Mouse (Mus musculus) right cerebral cortex, postnatal 25 days (tissue): ENCODE data around the gene Gm13285.
A peak's percentile ranks its signal among the peaks of the same experiment; 100 is the strongest.
"Not testable (repeated sequence)": the region's sequence is repeated elsewhere in the genome, so short reads cannot be mapped to it uniquely, and the experiment has no call there.

ENCODE experiments used
- DNase-seq: peaks from one replicate; pipeline ENCODE4 v3.0.0; 2022

Gm13285 gene

DNA sequence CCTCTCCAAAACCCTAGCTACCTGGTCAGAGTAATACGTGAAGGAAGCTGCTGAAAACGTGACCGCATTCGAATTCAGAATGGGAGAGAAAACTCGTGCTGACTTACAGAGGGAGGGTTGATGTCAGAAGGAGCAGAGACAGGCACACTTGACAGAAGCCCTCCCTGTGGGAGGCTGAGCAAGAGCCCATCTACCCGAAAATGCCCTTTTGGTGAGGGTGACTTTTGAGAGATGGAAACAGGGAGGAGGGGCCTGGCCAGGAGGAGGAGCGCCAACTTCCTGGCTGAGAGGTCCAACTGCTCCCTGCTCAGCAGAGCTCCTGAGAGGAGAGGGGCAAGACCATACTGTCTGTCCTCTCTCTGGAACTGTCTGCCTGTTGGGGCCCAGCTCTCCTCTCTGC lies at the start of gene Gm13285:
TSS of gene Gm13285 (plus strand) at position 301 of the 400 bp plus-strand sequence.
- not testable (repeated sequence) for DNase-seq

DNA sequence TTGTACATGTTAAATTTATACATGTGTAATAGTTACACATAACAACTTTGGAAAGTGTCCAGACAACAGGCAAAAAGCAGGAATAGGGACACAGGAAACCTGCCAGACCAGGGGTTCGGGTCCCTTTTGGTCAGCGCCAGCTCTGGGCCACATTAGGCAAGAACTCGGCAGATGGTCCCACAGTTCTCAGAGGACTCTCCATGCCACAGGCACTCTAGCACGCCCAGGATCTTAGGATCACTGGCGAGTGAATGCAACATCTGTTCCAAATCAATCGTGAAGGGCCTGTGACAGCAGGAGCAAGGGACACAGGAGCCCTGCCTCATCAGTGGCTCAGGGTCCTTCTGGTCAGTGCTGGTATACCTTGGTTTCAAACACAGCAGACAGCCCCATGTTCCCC lies 49.5 kb upstream of the Gm13285 start:
- DNase-seq: no peak

DNA sequence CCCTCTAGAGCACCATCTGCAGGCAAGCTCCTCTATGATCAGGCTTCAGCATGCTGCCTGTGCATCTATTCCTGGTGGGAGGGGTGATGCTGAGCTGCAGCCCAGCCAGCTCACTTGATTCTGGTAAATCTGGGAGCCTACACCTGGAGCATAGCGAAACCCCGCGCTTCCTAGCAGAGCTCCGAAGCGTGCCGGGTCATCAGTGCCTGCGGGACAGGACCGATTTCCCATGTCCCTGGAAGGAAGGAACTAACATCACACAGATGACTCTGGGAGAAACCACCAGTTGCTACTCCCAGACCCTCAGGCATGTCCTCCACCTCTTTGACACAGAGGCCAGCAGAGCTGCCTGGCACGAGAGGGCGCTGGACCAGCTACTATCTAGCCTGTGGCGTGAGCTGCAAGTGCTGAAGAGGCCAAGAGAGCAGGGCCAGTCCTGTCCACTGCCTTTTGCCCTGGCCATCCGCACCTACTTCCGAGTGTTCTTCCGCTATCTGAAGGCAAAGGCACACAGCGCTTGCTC lies 44.6 kb upstream of the Gm13285 start, which contains the start of gene Gm13271:
TSS of gene Gm13271 (plus strand) at position 51 of the 523 bp plus-strand sequence.
- DNase-seq: peak; percentile 62

DNA sequence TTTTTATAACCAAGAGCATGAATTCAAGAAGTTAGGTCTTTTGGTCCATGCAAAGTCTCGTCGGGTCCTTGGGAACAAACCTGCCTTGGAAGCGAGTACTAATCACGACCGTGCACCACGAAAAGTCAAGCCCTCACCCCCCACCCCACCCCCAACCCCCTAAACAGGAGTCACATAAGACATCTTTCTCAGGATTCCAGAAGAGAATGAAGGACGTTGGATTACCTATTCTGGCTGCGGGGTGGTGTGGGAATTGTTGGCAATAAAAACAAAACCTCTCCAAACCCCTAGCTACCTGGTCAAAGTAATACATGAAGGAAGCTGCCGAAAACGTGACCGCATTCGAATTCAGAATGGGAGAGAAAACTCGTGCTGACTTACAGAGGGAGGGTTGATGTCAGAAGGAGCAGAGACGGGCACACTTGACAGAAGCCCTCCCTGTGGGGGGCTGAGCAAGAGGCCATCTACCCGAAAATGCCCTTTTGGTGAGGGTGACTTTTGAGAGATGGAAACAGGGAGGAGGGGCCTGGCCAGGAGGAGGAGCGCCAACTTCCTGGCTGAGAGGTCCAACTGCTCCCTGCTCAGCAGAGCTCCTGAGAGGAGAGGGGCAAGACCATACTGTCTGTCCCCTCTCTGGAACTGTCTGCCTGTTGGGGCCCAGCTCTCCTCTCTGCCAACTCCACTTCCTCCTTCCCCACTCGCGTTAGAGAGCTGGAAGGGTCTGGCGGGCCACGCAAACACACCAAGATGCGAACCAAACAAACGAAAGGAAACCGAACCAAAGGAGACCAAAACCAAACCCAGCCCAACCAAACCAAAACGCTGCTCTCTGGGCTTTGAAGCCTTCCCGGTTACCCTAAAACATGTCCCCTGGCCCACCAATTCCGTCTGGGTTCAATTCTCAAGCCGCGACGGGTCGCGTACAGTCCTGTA lies 42.6 kb upstream of the Gm13285 start:
- DNase-seq: not testable (repeated sequence)

DNA sequence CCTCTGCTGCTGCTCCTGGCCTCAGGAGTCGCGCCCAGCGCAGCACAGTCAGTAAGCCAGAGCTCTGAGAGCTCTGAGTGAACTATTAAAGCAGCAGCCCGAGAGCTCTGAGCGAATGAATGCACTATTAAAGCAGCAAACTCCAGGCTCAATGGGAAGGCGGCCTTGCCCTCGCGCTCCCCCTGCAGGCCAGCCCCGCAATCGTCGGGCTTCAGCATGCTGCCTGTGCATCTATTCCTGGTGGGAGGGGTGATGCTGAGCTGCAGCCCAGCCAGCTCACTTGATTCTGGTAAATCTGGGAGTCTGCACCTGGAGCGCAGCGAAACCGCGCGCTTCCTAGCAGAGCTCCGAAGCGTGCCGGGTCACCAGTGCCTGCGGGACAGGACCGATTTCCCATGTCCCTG lies 41.8 kb upstream of the Gm13285 start:
- peak; percentile 90 for DNase-seq

DNA sequence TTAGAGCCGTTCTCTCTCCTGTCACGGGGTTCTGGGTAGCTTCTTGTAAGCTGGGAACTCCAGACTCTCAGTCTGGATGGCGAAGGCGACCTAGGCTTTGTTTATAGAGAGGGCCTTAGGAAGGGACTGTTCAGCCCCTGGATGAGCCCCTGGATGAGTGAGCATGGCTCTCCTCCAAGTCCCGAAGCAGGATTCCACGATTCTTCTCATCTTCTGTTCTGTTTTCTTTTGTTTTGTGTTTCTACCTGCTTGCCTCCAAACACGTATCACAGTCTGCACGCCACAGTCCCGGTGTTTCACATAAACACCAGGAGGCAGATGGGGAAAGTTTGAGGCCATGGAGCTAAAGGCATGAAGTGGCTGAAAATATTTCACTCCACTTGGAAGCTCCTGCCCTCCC lies 40.7 kb upstream of the Gm13285 start:
- DNase-seq: not testable (repeated sequence)

DNA sequence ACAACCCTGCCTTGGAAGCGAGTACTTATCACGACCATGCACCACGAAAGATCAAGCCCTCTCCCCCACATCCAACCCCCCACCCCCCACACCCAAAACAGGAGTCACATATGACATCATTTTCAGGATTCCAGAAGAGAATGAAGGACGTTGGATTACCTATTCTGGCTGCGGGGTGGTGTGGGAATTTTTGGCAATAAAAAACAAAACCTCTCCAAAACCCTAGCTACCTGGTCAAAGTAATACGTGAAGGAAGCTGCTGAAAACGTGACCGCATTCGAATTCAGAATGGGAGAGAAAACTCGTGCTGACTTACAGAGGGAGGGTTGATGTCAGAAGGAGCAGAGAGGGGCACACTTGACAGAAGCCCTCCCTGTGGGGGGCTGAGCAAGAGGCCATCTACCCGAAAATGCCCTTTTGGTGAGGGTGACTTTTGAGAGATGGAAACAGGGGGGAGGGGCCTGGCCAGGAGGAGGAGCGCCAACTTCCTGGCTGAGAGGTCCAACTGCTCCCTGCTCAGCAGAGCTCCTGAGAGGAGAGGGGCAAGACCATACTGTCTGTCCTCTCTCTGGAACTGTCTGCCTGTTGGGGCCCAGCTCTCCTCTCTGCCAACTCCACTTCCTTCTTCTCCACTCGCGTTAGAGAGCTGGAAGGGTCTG lies 39.7 kb upstream of the Gm13285 start, which contains the start of gene Gm13283:
TSS of gene Gm13283 (plus strand) at position 510 of the 659 bp plus-strand sequence.
- not testable (repeated sequence) for DNase-seq

DNA sequence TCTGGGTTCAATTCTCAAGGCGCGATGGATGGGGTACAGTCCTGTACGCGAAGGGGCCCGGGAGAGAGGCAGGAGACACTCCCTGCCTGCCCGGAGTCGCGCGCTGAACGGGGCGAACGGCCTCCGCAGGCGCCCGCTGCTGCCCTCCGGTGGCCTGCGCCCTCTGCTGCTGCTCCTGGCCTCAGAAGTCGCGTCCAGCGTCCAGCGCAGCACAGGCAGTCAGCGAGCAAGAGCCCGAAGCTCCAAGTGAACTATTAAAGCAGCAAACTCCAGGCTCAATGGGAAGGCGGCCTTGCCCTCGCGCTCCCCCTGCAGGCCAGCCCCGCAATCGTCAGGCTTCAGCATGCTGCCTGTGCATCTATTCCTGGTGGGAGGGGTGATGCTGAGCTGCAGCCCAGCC lies 39.0 kb upstream of the Gm13285 start:
- peak; percentile 37 for DNase-seq

DNA sequence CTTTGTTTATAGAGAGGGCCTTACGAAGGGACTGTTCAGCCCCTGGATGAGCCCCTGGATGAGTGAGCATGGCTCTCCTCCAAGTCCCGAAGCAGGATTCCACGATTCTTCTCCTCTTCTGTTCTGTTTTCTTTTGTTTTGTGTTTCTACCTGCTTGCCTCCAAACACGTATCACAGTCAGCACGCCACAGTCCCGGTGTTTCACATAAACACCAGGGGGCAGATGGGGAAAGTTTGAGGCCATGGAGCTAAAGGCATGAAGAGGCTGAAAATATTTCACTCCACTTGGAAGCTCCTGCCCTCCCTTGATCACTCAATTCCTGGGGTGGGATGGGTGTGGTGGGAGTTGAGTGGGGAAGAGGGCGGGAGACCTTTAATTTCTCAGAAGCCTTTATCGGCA lies 37.7 kb upstream of the Gm13285 start:
- peak; percentile 63 for DNase-seq

DNA sequence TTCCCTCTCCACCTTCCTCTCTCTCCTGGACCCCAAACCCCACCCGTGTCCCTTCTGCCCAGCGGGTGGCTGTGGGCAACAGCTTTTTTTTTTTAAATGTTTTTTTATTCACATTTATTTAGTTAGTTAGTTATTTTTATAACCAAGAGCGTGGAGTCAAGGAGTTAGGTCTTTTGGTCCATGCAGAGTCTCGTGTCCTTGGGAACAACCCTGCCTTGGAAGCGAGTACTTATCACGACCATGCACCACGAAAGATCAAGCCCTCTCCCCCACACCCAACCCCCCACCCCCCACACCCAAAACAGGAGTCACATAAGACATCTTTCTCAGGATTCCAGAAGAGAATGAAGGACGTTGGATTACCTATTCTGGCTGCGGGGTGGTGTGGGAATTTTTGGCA lies 37.1 kb upstream of the Gm13285 start:
- DNase-seq: not testable (repeated sequence)

DNA sequence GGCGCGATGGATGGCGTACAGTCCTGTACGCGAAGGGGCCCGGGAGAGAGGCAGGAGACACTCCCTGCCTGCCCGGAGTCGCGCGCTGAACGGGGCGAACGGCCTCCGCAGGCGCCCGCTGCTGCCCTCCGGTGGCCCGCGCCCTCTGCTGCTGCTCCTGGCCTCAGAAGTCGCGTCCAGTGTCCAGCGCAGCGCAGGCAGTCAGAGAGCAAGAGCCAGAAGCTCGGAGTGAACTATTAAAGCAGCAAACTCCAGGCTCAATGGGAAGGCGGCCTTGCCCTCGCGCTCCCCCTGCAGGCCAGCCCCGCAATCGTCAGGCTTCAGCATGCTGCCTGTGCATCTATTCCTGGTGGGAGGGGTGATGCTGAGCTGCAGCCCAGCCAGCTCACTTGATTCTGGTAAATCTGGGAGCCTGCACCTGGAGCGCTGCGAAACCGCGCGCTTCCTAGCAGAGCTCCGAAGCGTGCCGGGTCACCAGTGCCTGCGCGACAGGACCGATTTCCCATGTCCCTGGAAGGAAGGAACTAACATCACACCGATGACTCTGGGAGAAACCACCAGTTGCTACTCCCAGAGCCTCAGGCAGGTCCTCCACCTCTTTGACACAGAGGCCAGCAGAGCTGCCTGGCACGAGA lies 36.0 kb upstream of the Gm13285 start:
- not testable (repeated sequence) for DNase-seq

DNA sequence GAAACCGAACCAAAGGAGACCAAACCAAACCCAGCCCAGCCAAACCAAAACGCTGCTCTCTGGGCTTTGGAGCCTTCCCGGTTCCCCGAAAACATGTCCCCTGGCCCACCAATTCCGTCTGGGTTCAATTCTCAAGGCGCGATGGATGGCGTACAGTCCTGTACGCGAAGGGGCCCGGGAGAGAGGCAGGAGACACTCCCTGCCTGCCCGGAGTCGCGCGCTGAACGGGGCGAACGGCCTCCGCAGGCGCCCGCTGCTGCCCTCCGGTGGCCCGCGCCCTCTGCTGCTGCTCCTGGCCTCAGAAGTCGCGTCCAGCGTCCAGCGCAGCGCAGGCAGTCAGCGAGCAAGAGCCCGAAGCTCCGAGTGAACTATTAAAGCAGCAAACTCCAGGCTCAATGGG lies 25.9 kb upstream of the Gm13285 start, which contains the start of gene Gm13290:
TSS of gene Gm13290 (plus strand) at position 301 of the 400 bp plus-strand sequence.
- DNase-seq: not testable (repeated sequence)

DNA sequence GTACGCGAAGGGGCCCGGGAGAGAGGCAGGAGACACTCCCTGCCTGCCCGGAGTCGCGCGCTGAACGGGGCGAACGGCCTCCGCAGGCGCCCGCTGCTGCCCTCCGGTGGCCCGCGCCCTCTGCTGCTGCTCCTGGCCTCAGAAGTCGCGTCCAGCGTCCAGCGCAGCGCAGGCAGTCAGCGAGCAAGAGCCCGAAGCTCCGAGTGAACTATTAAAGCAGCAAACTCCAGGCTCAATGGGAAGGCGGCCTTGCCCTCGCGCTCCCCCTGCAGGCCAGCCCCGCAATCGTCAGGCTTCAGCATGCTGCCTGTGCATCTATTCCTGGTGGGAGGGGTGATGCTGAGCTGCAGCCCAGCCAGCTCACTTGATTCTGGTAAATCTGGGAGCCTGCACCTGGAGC lies 22.8 kb upstream of the Gm13285 start, which contains the start of gene Gm13289:
TSS of gene Gm13289 (plus strand) at position 301 of the 400 bp plus-strand sequence.
- DNase-seq: not testable (repeated sequence)

DNA sequence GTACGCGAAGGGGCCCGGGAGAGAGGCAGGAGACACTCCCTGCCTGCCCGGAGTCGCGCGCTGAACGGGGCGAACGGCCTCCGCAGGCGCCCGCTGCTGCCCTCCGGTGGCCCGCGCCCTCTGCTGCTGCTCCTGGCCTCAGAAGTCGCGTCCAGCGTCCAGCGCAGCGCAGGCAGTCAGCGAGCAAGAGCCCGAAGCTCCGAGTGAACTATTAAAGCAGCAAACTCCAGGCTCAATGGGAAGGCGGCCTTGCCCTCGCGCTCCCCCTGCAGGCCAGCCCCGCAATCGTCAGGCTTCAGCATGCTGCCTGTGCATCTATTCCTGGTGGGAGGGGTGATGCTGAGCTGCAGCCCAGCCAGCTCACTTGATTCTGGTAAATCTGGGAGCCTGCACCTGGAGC lies 19.9 kb upstream of the Gm13285 start, which contains the start of gene Gm13272:
TSS of gene Gm13272 (plus strand) at position 301 of the 400 bp plus-strand sequence.
- DNase-seq: not testable (repeated sequence)

DNA sequence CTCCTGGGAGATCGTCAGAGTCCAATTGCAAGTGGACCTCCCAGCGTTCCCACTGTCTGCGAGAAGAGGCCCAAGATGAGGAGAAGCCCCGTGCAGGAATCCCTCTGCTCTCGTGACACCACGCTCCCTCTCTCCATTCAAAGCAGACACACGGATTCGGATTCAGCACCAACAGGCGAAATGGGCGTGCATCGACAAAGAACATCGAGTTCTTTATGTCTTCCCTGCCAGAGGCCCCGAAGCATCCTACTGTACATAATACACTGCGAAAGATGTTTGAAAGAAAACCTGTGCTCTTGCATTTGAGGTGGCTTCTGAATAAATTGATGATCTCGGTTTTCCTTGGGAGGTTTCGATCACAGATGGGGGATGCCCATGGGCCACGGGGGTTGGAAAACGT lies 19.1 kb upstream of the Gm13285 start:
- DNase-seq: not testable (repeated sequence)

DNA sequence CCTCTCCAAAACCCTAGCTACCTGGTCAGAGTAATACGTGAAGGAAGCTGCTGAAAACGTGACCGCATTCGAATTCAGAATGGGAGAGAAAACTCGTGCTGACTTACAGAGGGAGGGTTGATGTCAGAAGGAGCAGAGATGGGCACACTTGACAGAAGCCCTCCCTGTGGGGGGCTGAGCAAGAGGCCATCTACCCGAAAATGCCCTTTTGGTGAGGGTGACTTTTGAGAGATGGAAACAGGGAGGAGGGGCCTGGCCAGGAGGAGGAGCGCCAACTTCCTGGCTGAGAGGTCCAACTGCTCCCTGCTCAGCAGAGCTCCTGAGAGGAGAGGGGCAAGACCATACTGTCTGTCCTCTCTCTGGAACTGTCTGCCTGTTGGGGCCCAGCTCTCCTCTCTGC lies 17.6 kb upstream of the Gm13285 start, which contains the start of gene Ifnz:
TSS of gene Ifnz (plus strand) at position 301 of the 400 bp plus-strand sequence.
- DNase-seq: not testable (repeated sequence)

DNA sequence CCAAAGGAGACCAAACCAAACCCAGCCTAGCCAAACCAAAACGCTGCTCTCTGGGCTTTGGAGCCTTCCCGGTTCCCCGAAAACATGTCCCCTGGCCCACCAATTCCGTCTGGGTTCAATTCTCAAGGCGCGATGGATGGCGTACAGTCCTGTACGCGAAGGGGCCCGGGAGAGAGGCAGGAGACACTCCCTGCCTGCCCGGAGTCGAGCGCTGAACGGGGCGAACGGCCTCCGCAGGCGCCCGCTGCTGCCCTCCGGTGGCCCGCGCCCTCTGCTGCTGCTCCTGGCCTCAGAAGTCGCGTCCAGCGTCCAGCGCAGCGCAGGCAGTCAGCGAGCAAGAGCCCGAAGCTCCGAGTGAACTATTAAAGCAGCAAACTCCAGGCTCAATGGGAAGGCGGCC lies 17.1 kb upstream of the Gm13285 start:
- DNase-seq: not testable (repeated sequence)

DNA sequence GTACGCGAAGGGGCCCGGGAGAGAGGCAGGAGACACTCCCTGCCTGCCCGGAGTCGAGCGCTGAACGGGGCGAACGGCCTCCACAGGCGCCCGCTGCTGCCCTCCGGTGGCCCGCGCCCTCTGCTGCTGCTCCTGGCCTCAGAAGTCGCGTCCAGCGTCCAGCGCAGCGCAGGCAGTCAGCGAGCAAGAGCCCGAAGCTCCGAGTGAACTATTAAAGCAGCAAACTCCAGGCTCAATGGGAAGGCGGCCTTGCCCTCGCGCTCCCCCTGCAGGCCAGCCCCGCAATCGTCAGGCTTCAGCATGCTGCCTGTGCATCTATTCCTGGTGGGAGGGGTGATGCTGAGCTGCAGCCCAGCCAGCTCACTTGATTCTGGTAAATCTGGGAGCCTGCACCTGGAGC lies 14.1 kb upstream of the Gm13285 start, which contains the start of gene Gm13276:
TSS of gene Gm13276 (plus strand) at position 301 of the 400 bp plus-strand sequence.
- not testable (repeated sequence) for DNase-seq

DNA sequence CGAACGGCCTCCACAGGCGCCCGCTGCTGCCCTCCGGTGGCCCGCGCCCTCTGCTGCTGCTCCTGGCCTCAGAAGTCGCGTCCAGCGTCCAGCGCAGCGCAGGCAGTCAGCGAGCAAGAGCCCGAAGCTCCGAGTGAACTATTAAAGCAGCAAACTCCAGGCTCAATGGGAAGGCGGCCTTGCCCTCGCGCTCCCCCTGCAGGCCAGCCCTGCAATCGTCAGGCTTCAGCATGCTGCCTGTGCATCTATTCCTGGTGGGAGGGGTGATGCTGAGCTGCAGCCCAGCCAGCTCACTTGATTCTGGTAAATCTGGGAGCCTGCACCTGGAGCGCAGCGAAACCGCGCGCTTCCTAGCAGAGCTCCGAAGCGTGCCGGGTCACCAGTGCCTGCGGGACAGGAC lies 11.1 kb upstream of the Gm13285 start, which contains the start of gene Gm13277:
TSS of gene Gm13277 (plus strand) at position 231 of the 400 bp plus-strand sequence.
- peak; percentile 56 for DNase-seq

DNA sequence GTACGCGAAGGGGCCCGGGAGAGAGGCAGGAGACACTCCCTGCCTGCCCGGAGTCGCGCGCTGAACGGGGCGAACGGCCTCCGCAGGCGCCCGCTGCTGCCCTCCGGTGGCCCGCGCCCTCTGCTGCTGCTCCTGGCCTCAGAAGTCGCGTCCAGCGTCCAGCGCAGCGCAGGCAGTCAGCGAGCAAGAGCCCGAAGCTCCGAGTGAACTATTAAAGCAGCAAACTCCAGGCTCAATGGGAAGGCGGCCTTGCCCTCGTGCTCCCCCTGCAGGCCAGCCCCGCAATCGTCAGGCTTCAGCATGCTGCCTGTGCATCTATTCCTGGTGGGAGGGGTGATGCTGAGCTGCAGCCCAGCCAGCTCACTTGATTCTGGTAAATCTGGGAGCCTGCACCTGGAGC lies 8.2 kb upstream of the Gm13285 start, which contains the start of gene Gm13278:
TSS of gene Gm13278 (plus strand) at position 301 of the 400 bp plus-strand sequence.
- DNase-seq: not testable (repeated sequence)

DNA sequence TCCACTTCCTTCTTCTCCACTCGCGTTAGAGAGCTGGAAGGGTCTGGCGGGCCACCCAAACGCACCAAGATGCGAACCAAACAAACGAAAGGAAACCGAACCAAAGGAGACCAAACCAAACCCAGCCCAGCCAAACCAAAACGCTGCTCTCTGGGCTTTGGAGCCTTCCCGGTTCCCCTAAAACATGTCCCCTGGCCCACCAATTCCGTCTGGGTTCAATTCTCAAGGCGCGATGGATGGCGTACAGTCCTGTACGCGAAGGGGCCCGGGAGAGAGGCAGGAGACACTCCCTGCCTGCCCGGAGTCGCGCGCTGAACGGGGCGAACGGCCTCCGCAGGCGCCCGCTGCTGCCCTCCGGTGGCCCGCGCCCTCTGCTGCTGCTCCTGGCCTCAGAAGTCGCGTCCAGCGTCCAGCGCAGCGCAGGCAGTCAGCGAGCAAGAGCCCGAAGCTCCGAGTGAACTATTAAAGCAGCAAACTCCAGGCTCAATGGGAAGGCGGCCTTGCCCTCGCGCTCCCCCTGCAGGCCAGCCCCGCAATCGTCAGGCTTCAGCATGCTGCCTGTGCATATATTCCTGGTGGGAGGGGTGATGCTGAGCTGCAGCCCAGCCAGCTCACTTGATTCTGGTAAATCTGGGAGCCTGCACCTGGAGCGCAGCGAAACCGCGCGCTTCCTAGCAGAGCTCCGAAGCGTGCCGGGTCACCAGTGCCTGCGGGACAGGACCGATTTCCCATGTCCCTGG lies 5.4 kb upstream of the Gm13285 start, which contains the start of gene Gm13275:
TSS of gene Gm13275 (plus strand) at position 552 of the 740 bp plus-strand sequence.
- peak; percentile 61 for DNase-seq
